Mouse (Mus musculus) liver, adult 2 months (tissue): Measurements from ENCODE around the gene Syt9. TPM values are rescaled to one million over a fixed set of nuclear protein-coding genes. Genes with fewer than 3 reads are reported as not detected.

Experiments used
- DNase-seq: peaks from one replicate; pipeline ENCODE4 v3.0.0-alpha.2; 2011; ENCODE audit warnings: low read depth, low spot score; ENCODE audit errors: extremely low read depth
- H3K27ac ChIP-seq: fragments of 200-500 bp; replicated peaks from 2 replicates; pipeline ENCODE4 v1.5.1; 2012; ENCODE audit warnings: low read depth, mild to moderate bottlenecking, control low read depth, inconsistent platforms, low read length; ENCODE audit not compliant: insufficient read depth
- H3K27me3 ChIP-seq: fragments of 200-500 bp; 2 replicates; pipeline ENCODE4 v1.6.1; 2012; ENCODE audit warnings: mild to moderate bottlenecking, moderate library complexity, low read length, inconsistent platforms; ENCODE audit not compliant: control insufficient read depth, insufficient read depth
- H3K36me3 ChIP-seq: fragments of 200-500 bp; 2 replicates; pipeline ENCODE4 v1.6.1; 2012; ENCODE audit warnings: low read length, inconsistent platforms; ENCODE audit not compliant: control insufficient read depth, insufficient read depth
- H3K4me1 ChIP-seq: fragments of 200-500 bp; 2 replicates; pipeline ENCODE4 v1.6.1; 2011; ENCODE audit warnings: low read length; ENCODE audit not compliant: control insufficient read depth, insufficient read depth
- H3K4me3 ChIP-seq: fragments of 200-500 bp; 2 replicates; pipeline ENCODE4 v1.5.1; 2011; ENCODE audit warnings: low read depth, mild to moderate bottlenecking, control low read depth, low read length, moderate library complexity; ENCODE audit not compliant: insufficient read depth
- H3K79me2 ChIP-seq: fragments of 200-500 bp; 2 replicates; pipeline ENCODE4 v1.6.1; 2012; ENCODE audit warnings: inconsistent platforms, mild to moderate bottlenecking, low read length, moderate library complexity; ENCODE audit not compliant: control insufficient read depth, insufficient read depth
- H3K9ac ChIP-seq: fragments of 200-500 bp; 2 replicates; pipeline ENCODE4 v1.6.1; 2012; ENCODE audit warnings: low read depth, mild to moderate bottlenecking, control low read depth, inconsistent platforms, low read length
- CTCF ChIP-seq: fragments of 200-500 bp; IDR thresholded peaks from 2 replicates; pipeline ENCODE4 v1.5.1; 2011; ENCODE audit warnings: low read depth, low read length, control low read depth
- POLR2A ChIP-seq: fragments of 200-500 bp; IDR thresholded peaks from 2 replicates; pipeline ENCODE4 v1.6.1; 2011; ENCODE audit warnings: low read length, control low read depth; ENCODE audit not compliant: insufficient read depth; ENCODE audit errors: extremely low read depth
- WGBS: fragments of 180-500 bp; shearing (Covaris S2); methylation state at CpG from one replicate; pipeline ENCODE4 v1.1.7; 2018; 5-methylcytosine and 5-hydroxymethylcytosine counted together
- polyA plus RNA-seq: library from polyadenylated mRNA; depleted of rRNA; stranded (reverse); fragments of >200 nt; gene quantifications from 2 replicates; pipeline ENCODE4 v1.2.3, GENCODE M21; 2012; rRNA removed
- total RNA-seq: library from RNA; depleted of rRNA; stranded (reverse); fragments of >200 nt; gene quantifications from 2 replicates; pipeline ENCODE4 v1.2.3, GENCODE M21; 2014; rRNA removed

Syt9 gene
- total RNA-seq (0.28 and 0.74 TPM in 2 replicates), polyA plus RNA-seq (0.45 and 0.47 TPM in 2 replicates)

- no peaks in the 10 kb centered on the region for H3K4me1 ChIP-seq
- peak within 1 kb of the TSS; percentile 66 for H3K9ac ChIP-seq
- no peaks in the 10 kb centered on the region for H3K36me3 ChIP-seq
- no peak within 1 kb of the TSS for H3K27ac ChIP-seq
- peak within 1 kb of the TSS; percentile 57 for H3K4me3 ChIP-seq
- TF ChIP-seq POLR2A: no peak
- H3K27me3 ChIP-seq: peaks cover 15% of the 10 kb centered on the region
- no peaks in the 10 kb centered on the region for H3K79me2 ChIP-seq
- WGBS: 1% methylated on average over 88 of the region's 102 CpGs
- no peak for DNase-seq
Observed at GRCm38 (mm10) chr7:107370232-107371125, at the start of gene Syt9. TSS of gene Syt9 (plus strand) at chr7:107370728.

GRCm38 (mm10) chr7:107339013-107339412 is 31.5 kb upstream of the Syt9 start:
- WGBS: 80% methylated on average over 5 of the region's 5 CpGs
- H3K4me1 ChIP-seq: no peaks in the 10 kb centered on the region
- TF ChIP-seq CTCF (no peak), POLR2A (no peak)
- no peaks in the 10 kb centered on the region for H3K36me3 ChIP-seq
- no peak overlapping the region for H3K27ac ChIP-seq
- no peaks in the 10 kb centered on the region for H3K79me2 ChIP-seq
- no peak for DNase-seq
- no peaks in the 10 kb centered on the region for H3K27me3 ChIP-seq
- H3K4me3 ChIP-seq: no peak overlapping the region
- no peak overlapping the region for H3K9ac ChIP-seq

- Histone ChIP-seq H3K9ac (no peak overlapping the region), H3K27ac (no peak overlapping the region), H3K4me3 (no peak overlapping the region), H3K27me3 (no peaks in the 10 kb centered on the region), H3K79me2 (no peaks in the 10 kb centered on the region), H3K4me1 (no peaks in the 10 kb centered on the region), H3K36me3 (no peaks in the 10 kb centered on the region)
- no peak for TF ChIP-seq POLR2A
- no peak for TF ChIP-seq CTCF
- no peak for DNase-seq
- 63% methylated on average over 3 of the region's 3 CpGs for WGBS
Observed at GRCm38 (mm10) chr7:107339560-107340057, 30.9 kb upstream of the Syt9 start.

- DNase-seq: no peak
- H3K27me3 ChIP-seq: no peaks in the 10 kb centered on the region
- WGBS: 31% methylated on average over 1 of the region's 1 CpGs
- no peak overlapping the region for H3K27ac ChIP-seq
- no peaks in the 10 kb centered on the region for H3K36me3 ChIP-seq
- H3K79me2 ChIP-seq: no peaks in the 10 kb centered on the region
- H3K4me3 ChIP-seq: no peak overlapping the region
- H3K9ac ChIP-seq: no peak overlapping the region
- H3K4me1 ChIP-seq: no peaks in the 10 kb centered on the region
- TF ChIP-seq POLR2A: no peak
- no peak for TF ChIP-seq CTCF
Observed at GRCm38 (mm10) chr7:107340221-107340620, 30.3 kb upstream of the Syt9 start.

GRCm38 (mm10) chr7:107341519-107342190 is 28.9 kb upstream of the Syt9 start:
- DNase-seq: no peak
- Histone ChIP-seq H3K27ac (no peak overlapping the region), H3K4me3 (no peak overlapping the region), H3K4me1 (no peaks in the 10 kb centered on the region), H3K36me3 (no peaks in the 10 kb centered on the region), H3K79me2 (no peaks in the 10 kb centered on the region), H3K9ac (no peak overlapping the region), H3K27me3 (no peaks in the 10 kb centered on the region)
- 75% methylated on average over 8 of the region's 8 CpGs for WGBS
- TF ChIP-seq POLR2A (no peak), CTCF (no peak)

- H3K27me3 ChIP-seq: no peaks in the 10 kb centered on the region
- no peak overlapping the region for H3K4me3 ChIP-seq
- H3K27ac ChIP-seq: no peak overlapping the region
- H3K9ac ChIP-seq: no peak overlapping the region
- no peak for TF ChIP-seq POLR2A
- TF ChIP-seq CTCF: no peak
- H3K79me2 ChIP-seq: no peaks in the 10 kb centered on the region
- WGBS: 94% methylated on average over 1 of the region's 1 CpGs
- H3K4me1 ChIP-seq: no peaks in the 10 kb centered on the region
- H3K36me3 ChIP-seq: no peaks in the 10 kb centered on the region
- DNase-seq: no peak
Observed at GRCm38 (mm10) chr7:107349201-107349600, 21.3 kb upstream of the Syt9 start.
